Mouse (Mus musculus) thymus, postnatal 14 days (tissue): ENCODE data around the gene Carmil2.

Source experiments
- DNase-seq: peaks from one replicate; pipeline ENCODE4 v3.0.0; 2021

Carmil2 gene

DNA sequence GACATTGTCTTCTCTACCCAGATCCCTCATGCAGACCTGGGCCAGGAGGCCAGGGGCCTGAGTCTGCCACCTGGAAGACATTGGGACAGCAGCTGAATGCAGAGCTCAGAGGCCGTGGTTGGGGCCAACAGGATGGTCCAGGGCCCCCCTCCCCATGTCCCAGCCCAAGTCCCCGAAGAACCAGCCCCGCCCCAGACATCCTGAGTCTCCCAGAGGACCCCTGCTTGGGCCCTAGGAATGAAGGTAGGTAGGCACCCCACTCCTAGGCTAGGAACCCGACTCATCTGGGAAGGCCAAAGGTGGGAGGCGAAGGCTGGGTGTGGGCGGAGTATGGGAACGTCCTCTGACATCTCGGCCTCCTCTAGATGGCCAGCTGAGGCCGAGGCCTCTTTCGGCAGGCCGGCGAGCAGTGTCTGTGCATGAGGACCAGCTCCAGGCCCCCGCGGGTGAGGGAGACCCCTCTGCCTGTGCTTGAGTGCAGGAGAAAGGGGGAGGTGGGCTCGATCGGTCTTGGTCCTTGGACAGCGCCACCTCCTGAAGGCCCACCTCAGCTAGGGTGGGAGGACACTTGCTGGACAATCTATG is 11.2 kb downstream of the Carmil2 start:
- DNase-seq: no peak

DNA sequence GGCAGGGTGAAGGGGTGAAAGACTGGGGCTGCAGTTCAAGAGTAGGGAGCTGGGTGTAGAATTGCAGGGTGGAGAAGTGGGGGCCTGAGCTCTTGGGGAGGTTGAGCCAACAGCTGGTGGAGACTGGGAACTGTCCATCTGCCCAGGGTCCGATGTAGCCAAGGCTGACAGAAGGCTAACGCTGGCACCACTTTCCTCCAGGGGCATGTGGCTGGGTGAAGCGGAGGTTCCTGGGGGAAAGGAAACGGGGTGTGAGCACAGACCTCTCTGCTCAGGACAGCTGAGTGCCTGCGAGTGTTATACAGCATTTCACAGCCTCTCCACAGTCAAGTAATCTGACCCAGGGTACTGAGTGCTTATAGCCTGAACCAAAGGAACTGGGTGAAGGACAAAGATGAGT is 12.7 kb downstream of the Carmil2 start:
- DNase-seq: no peak

DNA sequence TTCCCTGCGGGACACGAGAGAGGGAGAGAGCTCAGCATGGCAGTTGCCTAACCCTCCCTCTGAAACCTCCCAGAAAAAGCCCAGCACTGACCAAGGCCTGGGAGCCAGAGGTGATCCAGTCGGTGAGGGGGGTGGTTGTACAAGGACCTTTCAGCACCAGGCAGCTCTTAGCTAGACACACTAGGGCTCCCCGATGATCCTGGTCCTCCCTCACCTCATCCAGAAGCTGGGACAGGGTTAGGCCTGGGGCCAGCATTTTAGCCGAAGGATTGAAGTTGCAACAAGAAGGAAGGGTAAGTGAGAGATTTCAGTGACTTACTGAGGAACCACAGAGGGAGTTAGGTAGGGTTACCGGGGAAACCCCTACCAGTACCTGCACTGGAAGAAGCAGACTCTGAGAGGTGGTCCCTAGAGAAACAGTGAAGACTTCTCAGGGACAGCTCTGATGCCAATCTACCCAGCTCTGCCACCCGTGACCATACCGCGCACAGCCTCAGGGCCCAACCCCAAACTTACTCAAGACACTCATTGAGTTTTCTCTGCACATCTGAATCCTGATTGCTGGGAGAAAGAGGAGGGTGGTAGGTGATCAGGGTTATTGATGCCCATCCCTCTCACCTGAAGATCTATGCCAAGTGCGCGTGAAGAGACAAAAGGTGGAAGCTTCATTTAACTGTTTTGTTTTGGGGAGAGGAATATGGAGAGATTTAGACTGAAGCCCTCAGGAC is 13.6 kb downstream of the Carmil2 start:
- no peak for DNase-seq

DNA sequence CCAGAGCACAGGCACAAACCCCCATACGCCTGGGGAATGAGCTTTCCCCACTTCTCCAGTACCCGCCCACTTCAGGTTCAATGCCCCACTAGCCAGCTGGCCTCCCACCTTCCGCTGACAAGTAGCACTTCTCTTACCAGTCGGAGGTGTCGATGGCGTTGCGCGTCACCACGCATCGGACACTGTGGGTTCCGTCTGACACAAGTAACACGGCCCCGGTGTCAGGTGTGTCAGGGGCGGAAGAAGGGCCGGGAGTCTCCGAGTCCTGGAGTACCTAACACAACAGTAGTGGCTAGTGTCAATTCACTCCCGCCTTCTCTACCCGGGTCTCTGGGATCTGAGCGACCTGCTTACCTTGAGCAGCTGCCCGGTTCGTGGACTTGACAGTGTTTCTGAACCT is 14.5 kb downstream of the Carmil2 start:
- DNase-seq: peak; percentile 62

DNA sequence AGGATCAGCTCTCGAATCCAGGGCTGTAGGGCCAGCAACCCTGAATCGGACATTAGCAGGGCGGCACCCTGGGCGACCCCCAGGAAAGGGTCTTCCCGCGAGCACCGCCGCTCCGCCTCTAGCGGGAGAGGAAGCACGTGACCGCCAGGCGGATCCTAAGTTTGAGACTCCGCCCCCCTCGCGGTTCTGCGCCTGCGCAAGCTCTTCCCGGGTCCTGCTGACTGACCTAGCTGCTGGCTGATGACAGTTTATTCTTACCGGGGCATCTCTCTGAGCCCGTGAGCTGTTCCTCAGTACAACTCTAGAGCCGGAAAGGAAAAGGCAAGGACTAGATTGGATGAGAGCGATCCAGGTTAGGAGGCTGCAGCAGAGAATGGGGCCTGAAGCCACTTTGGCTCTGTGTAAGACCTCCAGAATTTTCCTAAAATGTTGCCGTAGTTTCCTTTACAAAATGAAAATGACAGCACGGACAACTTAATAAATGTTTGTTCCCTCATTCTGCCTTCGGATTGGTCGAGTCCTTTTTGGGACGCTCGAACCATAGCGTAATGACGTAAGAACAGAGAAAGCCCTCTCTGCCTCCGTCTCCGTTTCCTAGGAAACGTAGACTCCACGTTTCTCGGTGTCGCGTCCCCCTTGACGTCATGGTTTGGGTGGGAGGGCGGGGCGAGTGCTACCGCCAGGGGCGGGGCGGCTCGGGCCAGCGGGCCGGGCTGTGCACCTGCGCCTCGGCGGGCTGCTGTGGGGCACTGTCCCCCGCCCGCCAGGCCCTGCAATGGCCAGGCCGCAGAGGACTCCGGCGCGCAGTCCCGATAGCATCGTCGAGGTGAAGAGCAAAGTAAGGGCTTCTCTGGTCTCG is 15.1 kb downstream of the Carmil2 start, which contains the start of the genes Acd and Pard6a:
Gene Acd (minus strand): TSS at position 137 of the 859 bp plus-strand sequence.
Gene Pard6a (plus strand): TSS at position 183 of the 859 bp plus-strand sequence.
- DNase-seq: peak; percentile 98

DNA sequence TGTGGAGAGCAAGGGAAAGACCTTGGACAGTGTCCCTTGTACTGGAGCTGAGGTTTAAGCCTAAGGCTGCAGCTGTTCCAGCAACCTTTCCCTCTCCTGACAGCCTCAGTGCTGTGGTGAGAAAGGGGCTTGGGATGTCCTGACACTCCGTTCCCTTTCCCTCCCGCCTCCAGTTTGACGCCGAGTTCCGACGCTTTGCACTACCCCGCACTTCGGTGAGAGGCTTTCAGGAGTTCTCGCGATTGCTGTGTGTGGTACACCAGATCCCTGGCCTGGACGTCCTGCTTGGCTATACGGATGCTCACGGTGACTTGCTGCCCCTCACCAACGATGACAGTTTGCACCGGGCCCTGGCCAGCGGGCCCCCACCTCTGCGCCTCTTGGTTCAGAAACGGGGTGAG is 15.9 kb downstream of the Carmil2 start:
- DNase-seq: no peak

DNA sequence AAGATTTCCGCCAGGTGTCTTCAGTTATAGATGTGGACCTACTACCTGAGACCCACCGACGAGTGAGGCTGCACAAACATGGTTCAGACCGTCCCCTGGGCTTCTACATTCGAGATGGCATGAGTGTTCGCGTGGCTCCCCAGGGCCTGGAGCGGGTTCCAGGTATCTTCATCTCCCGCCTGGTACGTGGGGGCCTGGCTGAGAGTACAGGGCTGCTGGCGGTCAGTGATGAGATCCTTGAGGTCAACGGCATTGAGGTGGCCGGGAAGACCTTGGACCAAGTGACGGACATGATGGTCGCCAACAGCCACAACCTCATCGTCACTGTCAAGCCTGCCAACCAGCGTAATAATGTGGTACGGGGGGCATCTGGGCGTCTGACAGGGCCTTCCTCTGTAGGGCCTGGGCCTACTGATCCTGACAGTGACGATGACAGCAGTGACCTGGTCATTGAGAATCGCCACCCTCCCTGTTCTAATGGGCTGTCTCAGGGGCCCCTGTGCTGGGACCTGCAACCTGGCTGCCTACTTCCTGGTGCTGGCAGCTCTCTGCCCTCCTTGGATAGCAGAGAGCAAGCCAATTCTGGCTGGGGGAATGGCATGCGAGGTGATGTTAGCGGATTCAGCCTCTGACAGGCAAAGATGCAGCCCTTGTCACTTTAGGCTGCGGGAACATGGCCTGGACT is 16.8 kb downstream of the Carmil2 start:
- DNase-seq: peak; percentile 11

DNA sequence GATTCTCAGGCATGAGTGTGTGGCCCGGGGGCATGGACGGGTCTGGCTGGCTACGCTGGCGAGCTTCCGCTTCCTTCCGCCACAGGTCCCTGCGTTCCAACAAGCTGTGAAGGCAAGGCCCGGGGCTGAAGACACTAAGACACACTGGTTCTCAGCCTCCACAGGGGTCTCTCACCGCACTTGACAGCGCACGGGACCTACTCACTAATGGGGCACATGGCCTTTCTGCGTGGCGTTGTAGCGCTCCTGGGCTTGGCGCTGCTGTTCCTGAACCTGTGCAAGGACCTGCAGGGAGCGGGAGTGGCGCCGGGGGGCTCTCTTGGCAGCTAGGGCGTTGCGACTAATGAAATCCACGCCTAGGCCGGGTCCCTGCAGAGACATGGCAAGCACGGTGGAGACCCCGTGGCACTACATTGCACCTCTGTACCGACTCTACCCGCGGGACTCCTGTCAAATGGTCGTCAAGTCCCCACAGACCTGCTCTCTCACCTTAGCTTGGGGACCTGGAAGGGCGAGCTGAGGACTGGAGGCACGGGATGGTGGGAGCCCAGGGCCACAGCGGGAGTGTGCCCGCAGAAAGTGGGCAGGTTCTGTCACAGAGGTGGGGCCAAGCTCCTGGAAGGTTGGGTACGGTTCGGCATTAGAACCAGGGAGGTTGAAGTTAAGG is 18.2 kb downstream of the Carmil2 start:
- DNase-seq: peak; percentile 6

DNA sequence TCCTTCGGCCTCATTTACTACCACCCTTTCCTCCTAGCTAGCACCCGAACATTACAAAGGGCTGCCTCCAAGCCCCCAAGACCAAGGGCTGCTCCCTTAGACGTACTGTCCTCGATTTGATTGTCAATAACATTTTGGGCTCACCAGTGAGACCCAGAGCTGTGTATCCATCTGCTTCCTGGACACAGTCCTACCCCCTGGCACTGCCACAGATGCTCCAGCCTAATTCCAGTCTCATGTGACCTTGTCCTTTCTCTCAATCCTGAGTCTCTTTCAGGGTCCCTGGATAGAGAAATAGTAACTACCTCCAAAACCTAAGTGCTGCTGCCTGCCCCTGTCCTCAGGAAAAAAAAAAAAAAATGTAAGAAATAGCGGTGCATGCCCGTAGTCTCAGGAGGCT is 18.9 kb downstream of the Carmil2 start:
- DNase-seq: no peak

DNA sequence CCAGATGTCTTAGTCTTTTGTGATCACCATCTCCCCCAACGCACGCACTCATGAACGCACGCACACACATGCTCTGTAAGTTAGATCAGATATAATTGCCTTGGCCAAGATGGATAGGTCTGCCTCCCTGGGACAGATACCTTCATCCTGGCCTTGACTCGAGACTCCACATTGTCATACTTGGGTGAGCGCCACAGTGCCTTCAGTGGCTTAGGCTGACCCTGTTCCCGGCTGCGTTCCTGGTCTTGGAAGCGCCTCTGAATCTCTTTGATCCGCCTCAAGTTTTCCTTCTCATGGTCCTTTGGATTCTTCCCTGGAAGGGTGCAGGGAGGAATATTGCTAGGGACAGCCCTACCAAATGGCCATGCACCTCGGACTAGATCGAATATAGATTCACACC is 20.4 kb downstream of the Carmil2 start:
- no peak for DNase-seq

DNA sequence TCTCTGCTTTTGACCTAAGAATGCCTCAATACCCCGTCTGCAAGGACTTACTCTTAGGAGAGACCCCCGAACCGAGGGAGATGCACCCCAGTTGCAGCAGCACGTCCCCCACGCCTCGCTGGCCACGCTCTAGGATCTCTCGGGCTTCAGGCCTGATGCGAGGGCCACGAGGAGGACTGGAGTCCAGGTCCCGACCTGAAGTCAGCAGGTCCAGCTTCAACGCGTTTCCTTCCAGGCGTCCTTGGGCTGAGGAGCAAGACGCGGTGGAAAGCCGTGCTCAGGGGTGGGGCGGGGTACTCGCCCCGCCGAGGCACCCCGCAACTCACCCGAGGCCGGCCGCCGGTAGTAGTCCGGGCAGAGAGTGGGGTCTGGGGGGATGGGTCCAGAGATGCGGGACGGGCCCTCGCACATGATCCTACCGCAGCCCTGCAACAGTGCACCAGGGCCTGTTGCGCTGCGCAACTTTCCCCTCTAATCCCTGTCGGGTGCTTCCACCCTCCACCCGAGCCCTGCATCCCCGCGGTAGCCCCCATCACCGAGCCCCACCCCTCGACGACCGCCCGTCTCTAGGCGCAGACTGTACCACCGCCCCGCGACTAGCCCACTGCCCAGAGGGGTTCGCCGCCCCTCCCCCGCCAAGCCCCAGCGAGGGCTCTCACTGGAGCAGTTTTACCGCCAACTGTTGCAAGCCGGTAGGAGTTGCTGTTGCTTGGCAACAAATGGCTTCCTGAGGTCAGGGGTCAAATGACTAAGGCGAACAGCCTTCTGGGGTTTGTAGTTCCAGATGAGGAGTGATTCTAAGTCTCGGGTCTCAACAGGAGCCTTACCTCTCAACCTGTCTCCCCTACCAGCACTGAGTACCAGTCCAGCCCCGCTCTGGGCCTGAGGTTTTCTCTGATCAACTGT is 21.7 kb downstream of the Carmil2 start, which contains the start of the genes 4933405L10Rik and Enkd1:
Gene 4933405L10Rik (plus strand): TSS at position 158 of the 906 bp plus-strand sequence.
Gene Enkd1 (minus strand): TSS at position 713 of the 906 bp plus-strand sequence.
- DNase-seq: peak; percentile 89

DNA sequence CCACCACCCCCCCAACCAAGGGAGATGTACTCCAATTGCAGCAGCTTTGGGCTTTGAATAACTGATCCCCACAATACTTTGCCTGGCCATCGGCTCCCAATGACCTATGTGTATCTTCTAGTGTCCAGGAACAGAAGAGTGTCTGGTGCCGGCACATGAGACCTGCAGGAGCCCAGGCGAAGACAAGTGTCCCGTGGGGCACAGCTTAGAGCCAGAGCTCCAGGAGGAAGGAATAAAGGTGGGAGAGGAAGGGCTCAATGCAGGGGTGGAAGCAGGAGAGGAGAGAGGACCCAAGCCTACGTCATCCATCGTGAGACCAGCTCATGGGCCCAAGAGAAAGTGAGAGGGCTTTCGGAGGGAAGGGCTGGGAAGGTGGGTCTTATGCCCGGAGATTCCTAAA is 22.6 kb downstream of the Carmil2 start:
- DNase-seq: peak; percentile 13

DNA sequence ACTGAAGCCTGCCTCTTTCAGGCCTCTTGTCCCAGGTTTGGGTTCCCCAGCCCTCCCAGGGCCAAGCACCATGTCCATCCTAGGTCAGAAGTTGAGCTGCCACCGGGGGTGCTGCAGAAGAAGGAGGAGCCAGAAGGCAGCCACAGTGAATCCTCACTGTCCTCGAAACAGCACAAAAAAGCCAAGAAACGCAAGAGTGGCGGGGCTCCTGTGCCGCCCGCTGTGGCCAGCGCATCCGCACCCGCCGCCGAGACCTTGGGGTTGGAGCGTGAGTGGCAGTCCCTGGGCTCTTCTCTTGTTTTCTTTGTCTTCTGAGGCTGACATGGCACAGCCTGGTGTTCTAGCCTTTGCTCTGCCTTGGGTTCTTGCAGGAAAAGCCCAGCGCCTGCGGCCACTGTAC is 23.2 kb downstream of the Carmil2 start:
- DNase-seq: peak; percentile 14

DNA sequence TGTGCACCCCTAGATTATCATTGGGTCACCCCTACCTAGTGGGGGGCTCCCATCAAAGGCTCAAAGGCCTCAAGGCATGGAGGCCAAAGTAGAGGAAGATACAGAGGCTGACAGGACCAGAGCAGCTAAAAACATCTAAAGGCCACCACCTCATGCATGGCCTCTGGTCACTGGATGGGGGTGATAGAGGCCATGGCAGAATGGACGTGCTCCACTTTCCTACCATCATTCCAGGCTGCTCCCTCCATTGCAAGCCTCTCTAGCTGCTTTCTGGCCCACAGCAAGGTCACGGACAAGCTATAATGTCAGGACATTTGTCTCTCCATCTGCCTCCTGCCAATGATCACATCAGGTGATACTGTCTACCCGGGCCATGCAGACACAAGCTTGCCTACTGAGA is 26.2 kb downstream of the Carmil2 start:
- no peak for DNase-seq

DNA sequence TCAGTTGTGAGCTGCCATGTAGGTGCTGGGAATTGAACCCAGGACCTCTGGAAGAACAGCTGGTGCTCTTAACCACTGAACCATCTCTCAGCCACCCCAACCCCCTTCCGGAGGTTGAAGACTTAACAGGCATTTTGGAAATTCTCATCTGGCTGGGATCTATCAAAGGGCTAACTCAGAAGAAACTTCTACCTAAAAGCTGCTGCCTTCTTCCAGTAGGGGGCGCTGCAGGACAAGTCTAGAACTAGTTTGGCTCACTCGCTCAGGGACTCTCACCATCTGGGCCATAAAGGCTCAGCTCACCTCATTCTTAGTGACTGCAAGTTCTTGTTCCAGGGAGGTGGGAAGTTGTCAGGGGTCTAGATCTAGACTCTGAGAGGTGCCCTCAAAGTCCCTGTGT is 28.1 kb downstream of the Carmil2 start:
- peak; percentile 92 for DNase-seq

DNA sequence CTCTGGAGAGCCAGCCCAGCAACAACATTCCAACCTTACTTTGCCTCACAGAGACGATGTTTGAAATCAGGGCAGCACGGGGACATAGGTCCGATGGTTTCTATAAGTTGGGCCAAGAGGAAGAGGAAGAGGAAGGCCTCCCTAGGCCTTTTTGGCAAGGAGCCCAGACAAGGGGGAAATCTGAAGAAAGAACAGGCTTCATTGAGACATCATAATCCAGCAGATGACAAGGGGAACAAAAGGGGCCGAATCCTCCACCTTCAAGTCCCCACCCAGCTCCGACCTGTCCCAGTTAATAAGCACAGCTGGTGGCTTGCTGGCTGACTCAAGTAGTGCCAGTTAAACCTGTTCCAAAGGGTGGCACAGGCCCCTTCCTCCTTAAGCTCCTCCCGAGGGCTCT is 29.0 kb downstream of the Carmil2 start:
- DNase-seq: no peak

DNA sequence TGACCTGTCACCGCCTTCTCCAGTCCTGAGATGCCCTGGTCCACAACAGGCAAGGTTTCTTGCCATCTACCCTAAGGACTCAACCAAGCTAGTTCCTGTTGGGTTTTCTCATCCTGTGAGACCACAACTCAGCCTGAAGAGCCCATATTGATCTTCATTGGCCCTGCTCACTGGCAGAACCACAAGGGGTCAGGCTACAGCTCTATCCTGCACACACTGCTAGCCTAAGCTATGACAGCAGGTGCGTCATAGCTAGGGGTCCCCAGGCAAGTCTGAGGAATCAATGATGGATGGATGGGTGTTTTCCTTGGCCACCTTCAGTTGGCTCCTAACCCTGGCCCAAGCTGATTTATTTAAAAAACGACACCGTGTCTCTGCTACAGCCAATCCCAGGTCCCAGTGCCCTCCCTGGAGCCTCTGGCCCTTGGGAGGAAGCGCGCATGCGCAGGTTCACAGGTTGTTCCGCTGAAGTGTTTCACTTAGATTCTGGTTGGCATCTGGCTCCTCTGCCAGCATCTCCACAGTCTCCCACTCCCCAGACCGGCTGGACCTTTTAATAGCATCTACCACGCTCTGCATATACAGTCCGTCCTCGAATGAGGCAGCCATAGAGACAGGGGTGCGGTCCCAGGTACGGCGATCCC is 30.4 kb downstream of the Carmil2 start:
- DNase-seq: no peak

DNA sequence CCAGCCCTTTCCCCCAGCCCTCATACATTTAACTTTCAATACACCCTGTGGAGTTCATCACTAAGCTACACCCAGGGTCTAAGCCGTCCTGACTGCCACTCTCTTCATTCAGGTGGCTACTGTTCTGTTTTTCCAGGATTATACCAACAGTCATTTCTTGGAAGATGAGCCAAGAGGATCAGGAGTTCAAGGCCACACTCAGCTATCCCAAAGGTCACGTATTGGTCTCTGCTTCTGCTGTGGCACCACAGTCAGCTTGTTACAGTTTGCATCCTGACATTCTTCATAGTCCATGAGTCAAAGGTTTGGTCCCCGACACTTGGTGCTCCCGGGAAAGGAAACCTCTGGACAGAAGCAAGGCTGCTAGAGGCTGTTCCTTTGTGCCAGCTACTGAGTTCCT is 33.6 kb downstream of the Carmil2 start:
- no peak for DNase-seq

DNA sequence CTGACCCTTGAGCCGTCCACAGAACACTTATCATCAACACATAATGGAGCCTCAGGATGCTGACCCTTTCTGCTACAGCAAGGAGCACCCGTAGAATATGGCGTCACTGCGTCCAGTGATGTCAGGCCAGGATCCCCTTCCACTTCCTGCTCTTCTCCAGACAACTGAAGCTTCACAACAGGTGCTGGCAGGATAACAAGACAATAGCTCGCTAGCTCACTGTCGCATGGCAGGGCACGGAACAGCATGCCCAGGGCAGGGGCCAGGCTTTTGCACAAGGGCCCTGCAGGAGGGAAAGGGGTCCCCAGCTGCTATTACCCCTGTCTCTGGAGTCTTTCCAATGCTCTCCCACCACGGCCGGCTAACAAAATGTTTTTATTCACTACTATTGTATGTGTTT is 36.8 kb downstream of the Carmil2 start:
- DNase-seq: no peak

DNA sequence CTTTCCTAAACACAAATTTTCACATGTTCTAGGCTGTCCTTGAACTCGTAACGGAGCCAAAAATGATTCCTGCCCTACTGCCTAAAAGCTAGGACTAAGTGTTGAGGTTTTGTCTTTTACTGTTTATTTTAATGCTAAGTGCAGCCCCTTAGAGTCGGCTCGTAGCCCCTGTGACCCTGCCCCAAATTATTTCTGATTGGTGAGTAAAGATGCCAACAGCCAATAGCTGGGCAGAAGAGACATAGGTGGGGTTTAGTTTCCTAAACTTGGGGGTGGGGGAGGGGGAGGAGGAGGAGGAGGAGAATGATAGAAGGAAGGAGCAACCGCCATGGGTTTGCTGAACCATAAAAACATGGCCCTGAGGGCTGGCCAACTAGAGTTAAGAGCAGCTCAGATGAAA is 39.7 kb downstream of the Carmil2 start:
- no peak for DNase-seq
